Mouse (Mus musculus) heart, embryonic 16.5 days (tissue): ENCODE measurements at regions not wholly inside any gene's neighbourhood (a gene's known extent, or its start where the extent isn't known, plus 50 kb on each side); places are given as distances from the start of the nearest gene placed in this dataset.

Experiments used
- ATAC-seq: fragments of 200-750 bp; cut with Nextera tagmentation; replicated peaks from 2 replicates; pipeline ENCODE4 v1.8.0; 2017; ENCODE audit warnings: moderate number of reproducible peaks; ENCODE audit not compliant: insufficient read depth, low FRiP score; ENCODE audit errors: extremely low read depth
- H3K27ac ChIP-seq: fragments of 300-500 bp; sonication (generic); 2 replicates; pipeline ENCODE4 v1.5.1; 2014; ENCODE audit warnings: mild to moderate bottlenecking, low read length, control low read depth, moderate library complexity
- H3K27me3 ChIP-seq: fragments of 300-500 bp; sonication (generic); 2 replicates; pipeline ENCODE4 v1.6.1; 2014; ENCODE audit warnings: low read length, mixed read lengths; ENCODE audit not compliant: control insufficient read depth, insufficient read depth
- H3K36me3 ChIP-seq: fragments of 300-500 bp; sonication (generic); 2 replicates; pipeline ENCODE4 v1.6.1; 2014; ENCODE audit not compliant: control insufficient read depth, insufficient read depth
- H3K4me1 ChIP-seq: fragments of 300-500 bp; sonication (generic); 2 replicates; pipeline ENCODE4 v1.6.1; 2014; ENCODE audit warnings: low read length, mixed read lengths; ENCODE audit not compliant: control insufficient read depth, insufficient read depth
- H3K4me2 ChIP-seq: fragments of 300-500 bp; sonication (generic); 2 replicates; pipeline ENCODE4 v1.6.1; 2014; ENCODE audit warnings: low read depth, mild to moderate bottlenecking, control low read depth, low read length
- H3K4me3 ChIP-seq: fragments of 300-500 bp; sonication (generic); 2 replicates; pipeline ENCODE4 v1.5.1; 2014; ENCODE audit warnings: mild to moderate bottlenecking, control low read depth, low read length
- H3K9ac ChIP-seq: fragments of 300-500 bp; sonication (generic); 2 replicates; pipeline ENCODE4 v1.6.1; 2014; ENCODE audit warnings: low read length, control low read depth
- H3K9me3 ChIP-seq: fragments of 300-500 bp; sonication (generic); replicated peaks from 2 replicates; pipeline ENCODE4 v1.6.1; 2016; ENCODE audit warnings: low read length; ENCODE audit not compliant: control insufficient read depth
- WGBS: fragments of 180-500 bp; shearing (Covaris S2); extraction: QIAGEN DNeasy Blood & Tissue Kit; methylation state at CpG from one replicate; pipeline ENCODE4 v1.1.7; 2014; 5-methylcytosine and 5-hydroxymethylcytosine counted together

DNA sequence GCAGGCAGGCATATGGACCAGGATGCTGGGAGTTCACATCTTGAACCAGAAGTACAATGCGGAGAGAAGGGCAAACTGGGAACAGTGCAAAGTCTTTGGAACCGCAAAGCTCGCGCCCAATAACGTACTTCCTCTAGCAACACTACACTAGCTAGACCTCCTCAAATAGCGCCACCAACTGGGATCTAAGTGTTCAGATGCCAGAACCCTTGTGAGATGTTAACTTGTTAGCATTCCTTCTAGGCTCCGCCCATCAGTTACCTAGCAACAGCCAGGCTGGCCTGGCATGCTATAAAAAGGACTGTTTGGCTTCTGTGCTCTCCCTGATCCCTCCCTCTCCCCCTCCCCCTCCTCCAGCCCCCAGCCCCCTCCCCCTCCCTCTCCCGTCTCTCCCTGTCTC lies 182.3 kb upstream of the Jmjd1c start:
- Histone ChIP-seq H3K27me3 (no peaks in the 10 kb centered on the region), H3K36me3 (no peaks in the 10 kb centered on the region), H3K27ac (peak overlapping the region; percentile 55), H3K4me2 (peak overlapping the region; percentile 42), H3K4me1 (peaks cover 52% of the 10 kb centered on the region), H3K4me3 (no peak overlapping the region), H3K9me3 (no peaks in the 10 kb centered on the region; the same call in 1 of the 2 replicates), H3K9ac (no peak overlapping the region; the same call in 1 of the 2 replicates)
- peak; percentile 33; the same call in 1 of the 2 replicates for ATAC-seq
- 52% methylated on average over 7 of the region's 8 CpGs for WGBS

DNA sequence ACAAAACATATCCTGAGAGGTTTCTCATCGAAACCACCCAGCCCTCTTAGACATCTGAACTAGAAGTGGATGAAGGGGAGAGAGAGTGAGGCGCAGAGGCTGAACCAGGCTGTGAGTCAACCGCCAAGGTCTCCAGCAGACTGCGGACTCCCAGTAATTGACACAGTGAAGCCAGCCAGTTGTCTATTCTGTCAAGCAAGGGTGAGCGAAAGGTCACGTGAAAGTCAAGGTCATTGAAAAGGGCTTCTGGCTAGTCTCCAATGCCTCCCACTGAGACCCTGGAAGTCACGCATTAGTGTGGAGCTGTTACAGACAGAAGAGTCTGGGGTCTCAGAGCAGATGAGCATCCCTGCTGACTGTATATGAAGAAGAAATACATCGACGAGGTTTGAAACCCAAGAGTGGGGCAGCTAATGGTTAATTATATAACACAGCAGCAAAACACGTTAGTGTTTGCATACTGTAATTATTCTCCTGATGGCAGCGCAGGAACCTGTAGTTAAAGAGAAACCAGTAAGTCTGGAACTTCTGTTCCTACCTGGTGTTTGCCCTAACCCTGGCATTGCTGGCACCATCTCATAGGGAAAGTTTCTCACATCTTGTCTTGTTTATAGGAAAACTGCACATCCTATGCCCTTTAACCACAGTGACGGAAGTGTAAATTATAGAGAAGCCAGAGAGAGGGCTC lies 181.5 kb upstream of the Jmjd1c start:
- Histone ChIP-seq H3K27me3 (no peaks in the 10 kb centered on the region), H3K9me3 (no peaks in the 10 kb centered on the region; the same call in 1 of the 2 replicates), H3K4me2 (no peak overlapping the region), H3K36me3 (no peaks in the 10 kb centered on the region), H3K9ac (no peak overlapping the region), H3K4me1 (peaks cover 51% of the 10 kb centered on the region), H3K27ac (no peak overlapping the region), H3K4me3 (no peak overlapping the region)
- WGBS: 50% methylated on average over 12 of the region's 12 CpGs
- no peak; the same call in 1 of the 2 replicates for ATAC-seq

DNA sequence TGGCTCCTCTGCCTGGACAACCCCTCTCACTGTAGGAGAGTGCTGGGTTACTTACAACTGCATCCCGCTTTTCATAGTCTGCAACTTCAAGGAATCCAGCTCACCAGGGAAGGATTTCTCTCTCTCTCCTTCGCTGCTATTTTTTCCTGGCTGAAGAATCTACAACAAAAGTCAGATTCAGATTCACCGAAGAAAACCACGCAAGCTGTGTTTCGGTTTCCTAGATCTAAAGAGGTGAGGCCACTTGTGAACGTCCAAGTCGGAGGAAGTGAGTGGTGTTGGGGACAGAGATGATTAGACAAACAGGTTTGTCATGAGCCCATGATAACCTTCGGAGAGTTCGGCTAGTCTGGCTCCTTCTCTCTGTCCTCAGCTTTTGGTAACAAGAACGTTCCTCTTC lies 180.1 kb upstream of the Jmjd1c start:
- no peak overlapping the region for H3K4me3 ChIP-seq
- no peak overlapping the region for H3K9ac ChIP-seq
- ATAC-seq: no peak
- peaks cover 48% of the 10 kb centered on the region for H3K4me1 ChIP-seq
- WGBS: 45% methylated on average over 10 of the region's 10 CpGs
- no peak overlapping the region for H3K27ac ChIP-seq
- no peaks in the 10 kb centered on the region for H3K27me3 ChIP-seq
- no peaks in the 10 kb centered on the region for H3K36me3 ChIP-seq
- H3K4me2 ChIP-seq: no peak overlapping the region
- H3K9me3 ChIP-seq: no peaks in the 10 kb centered on the region; the same call in 1 of the 2 replicates

DNA sequence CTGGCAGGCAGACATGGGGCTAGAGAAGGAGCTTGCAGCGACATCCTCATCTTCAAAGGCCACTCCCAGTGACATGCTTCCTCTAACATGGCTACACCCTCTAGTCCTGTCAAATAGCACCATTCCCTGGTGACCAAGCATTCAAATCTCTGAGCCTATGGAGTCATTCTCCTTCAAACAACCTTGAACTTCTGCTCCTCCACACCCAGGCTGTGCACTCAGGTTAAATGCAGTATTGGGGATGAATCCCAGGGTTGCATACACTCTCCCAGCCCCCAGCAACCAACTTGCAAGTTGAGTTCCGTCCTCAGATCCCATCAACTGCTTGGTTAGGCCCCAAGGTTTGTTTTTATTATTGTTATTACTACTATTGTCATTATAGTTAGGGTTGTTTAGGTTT lies 178.2 kb upstream of the Jmjd1c start:
- ATAC-seq: no peak
- no peak overlapping the region for H3K9ac ChIP-seq
- WGBS: 86% methylated on average over 2 of the region's 2 CpGs
- H3K4me1 ChIP-seq: peaks cover 50% of the 10 kb centered on the region
- no peaks in the 10 kb centered on the region for H3K27me3 ChIP-seq
- H3K4me2 ChIP-seq: no peak overlapping the region
- H3K9me3 ChIP-seq: no peaks in the 10 kb centered on the region; the same call in 1 of the 2 replicates
- H3K4me3 ChIP-seq: no peak overlapping the region
- H3K36me3 ChIP-seq: no peaks in the 10 kb centered on the region
- H3K27ac ChIP-seq: no peak overlapping the region

DNA sequence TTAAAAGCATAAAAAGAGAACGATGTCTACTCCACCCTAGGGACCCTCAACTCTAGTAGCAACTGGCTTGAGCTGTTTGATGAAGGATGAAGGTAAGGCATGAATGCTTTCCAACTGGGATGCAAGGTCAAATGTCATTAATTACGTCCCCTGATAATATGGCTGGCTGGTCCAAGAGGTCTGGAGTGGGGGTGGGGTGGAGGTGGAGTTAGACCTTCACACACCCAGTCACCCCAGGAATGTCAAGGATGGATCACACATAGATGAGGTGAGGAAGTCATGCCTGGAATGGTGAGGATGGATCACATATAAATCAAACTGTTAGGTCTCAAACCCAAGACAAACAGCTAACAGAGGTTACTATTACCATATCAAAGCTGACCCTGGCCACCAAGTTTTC lies 177.2 kb upstream of the Jmjd1c start:
- Histone ChIP-seq H3K4me2 (no peak overlapping the region), H3K27me3 (no peaks in the 10 kb centered on the region), H3K36me3 (no peaks in the 10 kb centered on the region), H3K4me3 (no peak overlapping the region), H3K9me3 (no peaks in the 10 kb centered on the region; the same call in 1 of the 2 replicates), H3K27ac (no peak overlapping the region), H3K4me1 (peaks cover 42% of the 10 kb centered on the region), H3K9ac (no peak overlapping the region)
- WGBS: 87% methylated on average over 2 of the region's 2 CpGs
- no peak for ATAC-seq

DNA sequence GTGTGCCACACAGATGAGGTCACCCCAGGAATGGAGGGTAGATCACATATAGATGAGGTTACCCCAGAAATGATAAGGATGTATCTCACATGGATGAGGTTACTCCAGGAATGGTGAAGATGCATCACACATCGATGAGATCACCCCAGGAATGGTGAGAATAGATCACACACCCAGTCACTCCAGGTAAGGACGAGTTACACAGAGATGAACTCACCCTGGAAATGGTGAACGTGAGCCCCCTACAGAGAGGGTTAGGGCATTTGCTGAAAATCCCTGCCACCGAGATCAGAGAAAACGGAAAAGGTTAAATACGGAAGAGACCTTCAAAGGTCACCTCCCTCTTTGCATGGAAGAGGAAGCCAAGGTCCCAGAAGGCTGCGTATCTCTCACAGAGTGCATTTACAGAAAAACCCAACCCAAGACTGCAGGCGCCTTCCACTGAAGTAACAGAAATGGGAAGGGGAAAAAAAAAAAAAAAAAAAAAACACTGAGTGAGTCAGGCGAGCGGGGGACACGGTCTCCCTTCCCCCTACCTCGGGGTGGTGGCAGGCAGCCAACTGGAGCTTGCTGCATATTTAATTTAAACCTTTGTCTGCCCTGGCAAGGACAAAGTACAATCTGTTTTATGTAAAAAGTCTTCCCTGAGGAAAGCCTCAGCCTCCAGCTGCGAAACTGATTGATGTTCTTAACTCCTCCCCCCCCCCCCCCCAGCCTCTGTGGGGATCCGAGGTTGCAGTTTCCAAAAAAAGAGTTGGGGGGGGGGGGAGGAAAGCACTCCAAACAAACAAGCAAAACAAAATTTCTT lies 175.8 kb upstream of the Jmjd1c start:
- Histone ChIP-seq H3K4me1 (peaks cover 34% of the 10 kb centered on the region), H3K9ac (peak overlapping the region; percentile 60), H3K27ac (peak overlapping the region; percentile 95), H3K36me3 (no peaks in the 10 kb centered on the region), H3K4me2 (peak overlapping the region; percentile 65), H3K27me3 (no peaks in the 10 kb centered on the region), H3K9me3 (no peaks in the 10 kb centered on the region; the same call in 1 of the 2 replicates), H3K4me3 (peak overlapping the region; percentile 46)
- WGBS: 1% methylated on average over 14 of the region's 14 CpGs
- ATAC-seq: peak; percentile 57

DNA sequence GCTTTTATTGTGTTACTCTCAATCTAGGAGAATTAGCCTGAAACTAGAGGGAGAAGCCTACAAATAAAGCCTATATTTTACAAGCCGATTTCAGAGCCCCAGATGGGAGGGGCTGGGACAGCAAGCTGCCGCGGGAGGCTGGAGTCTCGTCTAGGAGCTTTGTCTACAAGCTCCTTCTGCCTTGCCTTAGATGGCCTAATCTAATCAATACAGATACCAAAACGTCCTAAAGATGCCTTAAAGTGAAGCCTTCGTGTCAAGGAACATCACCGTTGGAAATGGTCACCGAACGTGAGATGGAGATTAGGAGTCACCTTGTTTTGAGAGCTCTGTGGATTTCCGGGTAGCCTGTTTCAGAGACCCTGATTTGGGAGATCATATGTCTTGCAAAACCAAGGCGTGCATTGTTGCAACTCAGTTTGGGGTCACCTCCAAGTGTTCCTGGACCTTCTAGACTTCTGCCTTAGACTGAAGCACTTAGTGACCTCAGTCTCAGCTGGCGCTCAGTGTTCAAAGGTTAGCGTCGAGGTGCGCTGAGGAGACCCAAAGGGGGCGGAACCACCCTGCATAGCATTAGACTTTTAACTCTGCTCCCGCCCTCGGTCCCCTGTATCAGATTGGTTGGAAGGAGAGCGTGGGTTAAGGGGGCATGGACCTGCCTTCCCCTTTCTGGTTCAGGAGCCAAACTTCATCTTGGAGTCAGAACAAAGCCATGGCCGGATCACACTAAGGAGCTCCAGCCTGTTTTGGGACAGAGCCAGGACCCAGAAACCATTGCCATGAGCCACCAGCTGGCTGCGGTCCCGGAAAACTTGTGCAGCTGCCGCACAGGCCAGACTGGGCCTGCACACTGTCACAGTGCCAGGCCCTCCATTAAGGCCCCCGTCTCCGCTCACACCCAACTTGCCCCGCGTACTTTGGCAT lies 174.9 kb upstream of the Jmjd1c start:
- Histone ChIP-seq H3K4me1 (peaks cover 34% of the 10 kb centered on the region), H3K4me3 (peak overlapping the region; percentile 46), H3K4me2 (peak overlapping the region; percentile 65), H3K9ac (peak overlapping the region; percentile 60), H3K27me3 (no peaks in the 10 kb centered on the region), H3K27ac (peak overlapping the region; percentile 95), H3K9me3 (no peaks in the 10 kb centered on the region; the same call in 1 of the 2 replicates), H3K36me3 (no peaks in the 10 kb centered on the region)
- WGBS: 5% methylated on average over 27 of the region's 27 CpGs
- ATAC-seq: peak; percentile 86

DNA sequence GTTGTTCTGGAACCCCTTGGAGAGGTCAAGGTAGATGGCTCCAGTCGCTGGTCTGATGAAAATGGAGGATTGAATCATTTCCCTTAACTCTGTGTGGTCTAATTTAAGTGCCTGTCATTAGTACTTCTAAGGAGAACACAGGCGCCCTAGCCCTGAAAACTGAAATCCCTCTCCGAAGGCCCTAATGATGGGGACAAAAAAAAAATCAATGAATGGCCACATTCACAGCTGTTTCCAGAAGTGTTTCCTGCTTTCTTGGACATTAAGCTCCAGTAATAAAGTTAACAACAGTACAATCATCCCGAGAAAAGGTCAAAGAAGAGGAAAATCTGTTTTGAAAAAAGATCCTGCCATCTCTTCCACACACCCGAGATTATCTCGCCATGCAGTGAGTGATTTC lies 174.1 kb upstream of the Jmjd1c start:
- H3K27ac ChIP-seq: peak overlapping the region; percentile 95
- no peak overlapping the region for H3K4me3 ChIP-seq
- peak overlapping the region; percentile 33; the same call in 1 of the 2 replicates for H3K9ac ChIP-seq
- H3K9me3 ChIP-seq: no peaks in the 10 kb centered on the region; the same call in 1 of the 2 replicates
- H3K4me1 ChIP-seq: peaks cover 34% of the 10 kb centered on the region
- WGBS: 30% methylated on average over 6 of the region's 6 CpGs
- H3K27me3 ChIP-seq: no peaks in the 10 kb centered on the region
- H3K36me3 ChIP-seq: no peaks in the 10 kb centered on the region
- H3K4me2 ChIP-seq: peak overlapping the region; percentile 65
- ATAC-seq: peak; percentile 14; the same call in 1 of the 2 replicates
